Mouse (Mus musculus) erythroblast, embryonic 14.5 days (primary cell): ENCODE results near the gene Tmem59l.

Source experiments
- GATA1 ChIP-seq: IDR thresholded peaks from 2 replicates; pipeline ENCODE4 v1.6.1; 2012; ENCODE audit warnings: low read length, inconsistent platforms, mixed read lengths
- TAL1 ChIP-seq: IDR thresholded peaks from 3 replicates; pipeline ENCODE4 v1.6.1; 2012; ENCODE audit warnings: low read length, inconsistent platforms, mixed read lengths

DNA sequence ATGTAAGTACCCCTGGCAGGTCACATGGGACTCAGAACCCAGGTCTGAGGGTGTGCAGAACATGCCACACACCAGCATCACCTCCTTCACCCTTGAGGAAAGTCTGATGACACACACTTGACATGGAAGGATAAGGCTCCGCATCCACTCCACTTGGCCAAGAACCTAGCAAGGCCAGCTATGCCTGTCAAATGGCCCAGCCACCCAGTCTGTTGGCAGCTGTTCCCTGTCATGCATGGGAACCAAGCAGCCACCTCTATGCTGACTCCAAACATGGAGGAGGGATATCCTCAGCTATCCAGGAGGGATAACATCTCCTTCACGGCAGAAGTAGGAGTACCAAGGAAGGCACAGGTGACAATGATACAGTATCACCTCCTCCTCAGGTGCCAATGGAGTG is 48.7 kb downstream of the Tmem59l start:
- no peak for TF ChIP-seq GATA1
- no peak for TF ChIP-seq TAL1
